Mouse (Mus musculus) brain, embryonic 14.5 days (tissue): ENCODE data around the gene Pusl1. TPM values are rescaled to one million over a fixed set of nuclear protein-coding genes. Genes with fewer than 3 reads are reported as not detected.

Experiments used
- DNase-seq: peaks from one replicate; pipeline ENCODE4 v3.0.0-alpha.2; 2011; ENCODE audit warnings: low read depth
- CTCF ChIP-seq: fragments of 200-500 bp; IDR thresholded peaks from 2 replicates; pipeline ENCODE4 v1.5.1; 2012; ENCODE audit warnings: inconsistent platforms, mild to moderate bottlenecking, moderate library complexity, borderline replicate concordance; ENCODE audit not compliant: insufficient read depth, insufficient read length; ENCODE audit errors: extremely low read depth
- POLR2A ChIP-seq: fragments of 200-500 bp; IDR thresholded peaks from 2 replicates; pipeline ENCODE4 v1.6.1; 2012; ENCODE audit warnings: mild to moderate bottlenecking, inconsistent platforms, borderline replicate concordance; ENCODE audit not compliant: poor library complexity, insufficient read depth, insufficient read length, severe bottlenecking; ENCODE audit errors: extremely low read depth
- polyA plus RNA-seq: library from polyadenylated mRNA; depleted of rRNA; stranded (reverse); fragments of >200 nt; gene quantifications from 2 replicates; pipeline ENCODE4 v1.2.3, GENCODE M21; 2012

The Pusl1 gene
- polyA plus RNA-seq, 1 experiment: 75.1 TPM

GRCm38 (mm10) chr4:155895826-155896225 lies 4.2 kb upstream of the Pusl1 start:
- DNase-seq: no peak
- TF ChIP-seq CTCF (no peak), POLR2A (no peak)

- TF ChIP-seq POLR2A (no peak), CTCF (no peak)
These were observed 3.6 kb upstream of the Pusl1 start for GRCm38 (mm10) chr4:155895216-155895615.

GRCm38 (mm10) chr4:155894311-155894881 lies 2.8 kb upstream of the Pusl1 start:
- TF ChIP-seq POLR2A (no peak), CTCF (no peak)
- DNase-seq: peak; percentile 26

More at GRCm38 (mm10) chr4:155895216-155895615, 3.6 kb upstream of the Pusl1 start:
- DNase-seq: peak; percentile 79

- no peak for DNase-seq
- TF ChIP-seq POLR2A (no peak), CTCF (no peak)
These were observed 1.7 kb upstream of the Pusl1 start for GRCm38 (mm10) chr4:155893212-155893690.

GRCm38 (mm10) chr4:155892438-155893211 lies 1.0 kb upstream of the Pusl1 start:
- no peak for TF ChIP-seq CTCF
- no peak for TF ChIP-seq POLR2A
- peak; percentile 56 for DNase-seq

GRCm38 (mm10) chr4:155892017-155892416 lies 436 bp upstream of the Pusl1 start:
- DNase-seq: peak; percentile 94
- peak; percentile 9; the same call in 1 of the 2 replicates for TF ChIP-seq CTCF
- TF ChIP-seq POLR2A: peak; percentile 86

GRCm38 (mm10) chr4:155891011-155891471 lies 540 bp downstream of the Pusl1 start:
- TF ChIP-seq CTCF: no peak
- TF ChIP-seq POLR2A: no peak
- DNase-seq: no peak

GRCm38 (mm10) chr4:155889316-155889715 lies 2.3 kb downstream of the Pusl1 start:
- no peak for TF ChIP-seq POLR2A
- no peak for TF ChIP-seq CTCF
- DNase-seq: no peak

- no peak for DNase-seq
These were observed 3.4 kb downstream of the Pusl1 start for GRCm38 (mm10) chr4:155888181-155888580.

GRCm38 (mm10) chr4:155887674-155888073 lies 3.9 kb downstream of the Pusl1 start:
- no peak for DNase-seq
- no peak for TF ChIP-seq POLR2A
- no peak for TF ChIP-seq CTCF

More at GRCm38 (mm10) chr4:155888181-155888580, 3.4 kb downstream of the Pusl1 start:
- no peak for TF ChIP-seq POLR2A
- TF ChIP-seq CTCF: no peak

GRCm38 (mm10) chr4:155886330-155886729 lies 5.3 kb downstream of the Pusl1 start:
- no peak for TF ChIP-seq POLR2A
- TF ChIP-seq CTCF: no peak

More at GRCm38 (mm10) chr4:155886330-155886729, 5.3 kb downstream of the Pusl1 start:
- no peak for DNase-seq
